Mouse (Mus musculus): ENCODE measurements at regions not wholly inside any gene's neighbourhood (a gene's known extent, or its start where the extent isn't known, plus 50 kb on each side); places are given as distances from the start of the nearest gene placed in this dataset.

DNA sequence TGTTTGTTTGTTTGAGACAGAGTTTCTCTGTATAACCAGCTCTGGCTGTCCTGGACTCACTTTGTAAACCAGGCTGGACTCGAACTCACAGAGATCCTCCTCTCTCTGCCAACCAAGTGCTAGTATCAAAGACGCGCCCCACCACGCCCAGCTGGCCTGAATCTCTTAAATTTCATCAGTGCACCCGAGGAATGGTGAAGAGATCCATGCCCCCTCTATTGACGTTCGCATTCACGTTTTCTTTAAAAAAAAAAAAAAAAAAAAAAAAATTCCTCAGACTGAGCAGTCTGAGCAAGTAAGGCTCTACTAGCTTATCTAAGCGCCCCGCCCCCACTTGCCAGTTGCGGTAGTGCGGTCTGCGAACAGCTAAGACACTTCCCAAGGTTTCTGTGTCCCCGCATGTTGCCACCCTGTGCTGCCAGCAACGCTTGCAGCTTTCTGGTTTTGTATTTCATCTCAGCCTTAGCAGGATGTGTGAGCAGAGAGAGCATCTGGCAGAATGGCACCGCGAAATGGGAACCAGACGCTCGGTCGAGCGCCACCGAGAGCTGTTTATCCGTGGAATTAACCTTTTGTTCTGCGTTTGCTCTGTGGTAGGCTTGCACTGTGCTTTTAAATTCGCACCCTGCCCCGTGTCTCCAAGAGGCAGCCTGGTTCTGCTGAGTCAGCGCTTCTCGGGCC lies 225.1 kb upstream of the Hes1 start:
- DNase-seq: peak; percentile 31

DNA sequence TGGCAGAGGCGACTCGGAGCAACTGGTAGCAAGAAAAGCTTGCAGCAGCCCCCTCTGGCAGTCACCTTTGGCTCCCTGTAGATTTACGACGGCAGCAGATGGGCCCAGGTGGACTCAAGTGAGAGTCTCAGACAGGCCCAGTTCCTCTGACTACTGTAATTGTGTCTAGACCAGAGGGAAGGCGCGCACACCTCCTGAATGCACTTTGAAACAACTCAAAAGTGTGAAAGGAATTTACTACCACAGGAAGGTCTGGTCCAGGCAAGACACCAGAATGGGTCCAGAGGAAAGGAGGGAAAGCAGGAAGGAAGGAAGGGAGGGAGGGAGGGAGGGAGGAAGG lies 224.6 kb upstream of the Hes1 start:
- DNase-seq: no peak

DNA sequence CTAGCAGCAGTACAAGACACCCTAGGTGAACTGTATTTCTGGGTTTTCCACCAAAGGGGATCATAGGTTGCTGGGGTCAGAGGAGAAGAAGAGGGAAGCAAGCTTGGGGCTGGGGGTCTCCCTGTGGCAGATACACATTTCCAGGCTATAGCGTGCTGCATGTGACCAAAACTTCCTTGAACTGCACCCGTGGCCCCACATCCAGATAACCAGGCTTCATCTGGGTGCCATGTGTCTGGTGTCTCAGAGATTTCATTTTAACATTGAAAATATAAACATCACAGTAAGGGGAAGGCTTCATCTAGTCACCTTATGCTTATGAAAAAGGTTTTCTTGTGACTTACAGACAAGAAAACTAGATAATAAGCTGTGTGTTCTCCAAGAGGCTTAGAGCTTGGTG lies 223.8 kb upstream of the Hes1 start:
- no peak for DNase-seq

DNA sequence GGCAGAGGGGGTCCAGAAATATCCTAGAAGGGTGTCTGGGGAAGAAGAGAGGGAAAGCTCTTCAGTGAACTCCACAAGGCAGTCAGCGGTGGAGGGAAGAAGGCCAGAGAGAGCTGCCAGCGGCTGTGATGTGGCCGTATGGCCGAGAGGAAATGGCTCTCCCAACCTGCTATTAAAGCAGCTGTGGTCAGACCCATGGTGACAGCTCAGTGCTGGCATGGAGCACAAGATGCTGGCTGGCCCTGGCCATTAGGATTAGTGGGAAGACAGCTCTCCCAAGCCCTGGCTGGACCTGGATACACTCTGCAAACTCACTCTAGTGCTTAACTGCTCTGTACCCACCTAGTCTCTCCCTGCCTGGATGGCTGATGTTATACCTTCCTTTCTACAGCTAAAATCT lies 223.1 kb upstream of the Hes1 start:
- no peak for DNase-seq

GRCm38 (mm10) chr16:29842071-29842470 lies 222.1 kb upstream of the Hes1 start:
- no peak for DNase-seq

- no peak for DNase-seq
These were observed 220.7 kb upstream of the Hes1 start for GRCm38 (mm10) chr16:29843490-29843889.

- DNase-seq: no peak
These were observed 219.2 kb upstream of the Hes1 start for GRCm38 (mm10) chr16:29844706-29845596.

GRCm38 (mm10) chr16:29845597-29845986 lies 218.6 kb upstream of the Hes1 start:
- DNase-seq: no peak

- DNase-seq: no peak
These were observed 217.1 kb upstream of the Hes1 start for GRCm38 (mm10) chr16:29847059-29847458.

GRCm38 (mm10) chr16:29847734-29848133 lies 216.4 kb upstream of the Hes1 start:
- DNase-seq: no peak

DNA sequence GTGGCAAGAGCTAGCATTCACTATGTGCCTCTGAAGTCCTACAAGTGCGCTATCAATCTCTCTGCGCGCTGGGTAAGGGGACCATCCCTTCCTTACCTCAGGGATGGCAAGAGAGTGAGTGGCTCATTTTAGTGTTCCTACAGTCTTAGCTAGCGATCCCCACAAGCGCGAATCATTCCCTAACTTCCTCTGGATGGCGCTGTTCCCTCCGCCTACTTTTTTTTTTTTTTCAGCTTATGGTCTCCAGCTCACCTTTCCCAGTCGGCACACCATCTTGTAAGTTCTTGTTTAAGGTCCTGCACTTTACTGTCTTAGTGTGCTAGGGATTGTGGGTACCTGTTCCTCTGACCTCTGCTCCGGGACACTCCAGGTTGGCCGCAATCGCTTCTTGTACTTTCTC lies 215.7 kb upstream of the Hes1 start:
- DNase-seq: no peak

DNA sequence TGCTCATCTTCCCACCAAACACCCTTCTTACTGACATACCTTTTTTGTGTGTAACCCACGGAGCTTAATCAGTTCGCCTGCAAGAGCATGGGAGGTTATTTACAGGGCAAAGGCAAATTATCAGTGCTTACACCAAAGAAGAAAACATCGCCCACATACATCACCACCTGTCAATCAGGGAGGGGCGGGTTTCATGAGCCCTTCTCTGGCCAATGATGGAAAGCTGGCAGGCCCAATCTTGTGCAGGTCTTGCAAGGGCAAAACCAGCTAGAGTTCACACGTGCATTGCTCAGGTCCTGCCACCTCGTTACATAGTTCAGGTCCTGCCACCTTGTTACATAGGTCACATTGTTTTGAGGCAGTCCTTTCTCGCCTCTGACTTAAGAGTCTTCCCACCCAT lies 214.7 kb upstream of the Hes1 start:
- no peak for DNase-seq

GRCm38 (mm10) chr16:29850616-29851015 lies 213.6 kb upstream of the Hes1 start:
- DNase-seq: no peak

DNA sequence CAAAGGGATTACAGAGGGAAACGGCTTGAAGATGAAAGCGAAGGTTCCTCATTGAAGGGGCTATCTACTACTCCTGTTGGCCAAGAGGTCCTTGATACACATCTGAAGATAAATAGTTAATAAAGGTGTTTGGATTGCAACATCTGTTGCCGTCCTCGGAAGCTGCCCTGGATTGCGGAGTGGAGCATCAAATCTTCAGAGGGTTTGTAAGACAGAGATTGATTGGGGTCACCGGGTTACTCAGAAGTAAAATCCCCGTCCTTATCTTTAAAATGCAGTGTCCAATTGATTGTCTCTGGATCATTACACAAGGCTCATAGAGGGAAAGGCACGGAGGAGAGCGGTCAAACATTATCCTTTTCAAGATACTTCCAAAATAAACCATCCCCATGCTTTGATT lies 212.4 kb upstream of the Hes1 start:
- no peak for DNase-seq

GRCm38 (mm10) chr16:29854805-29855565 lies 209.2 kb upstream of the Hes1 start:
- DNase-seq: no peak

DNA sequence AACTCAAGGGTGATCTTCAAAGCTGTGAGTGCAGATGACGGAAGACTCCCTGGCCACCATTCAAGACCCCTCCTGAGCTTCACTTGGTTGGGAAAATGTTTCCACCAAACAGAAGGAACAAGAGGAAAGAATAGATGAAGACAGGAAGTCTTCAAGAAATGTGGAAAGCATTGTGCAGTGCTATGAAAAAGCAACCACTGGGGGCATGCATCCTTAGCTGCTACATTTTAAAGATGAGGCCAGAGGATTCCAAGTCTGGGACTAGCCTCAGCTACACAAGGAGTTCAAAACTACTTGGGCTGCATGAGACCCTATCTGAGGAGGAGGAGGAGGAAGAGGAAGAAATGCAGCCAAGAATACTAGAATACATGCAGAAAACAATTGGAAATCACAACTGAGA lies 207.6 kb upstream of the Hes1 start:
- DNase-seq: no peak

DNA sequence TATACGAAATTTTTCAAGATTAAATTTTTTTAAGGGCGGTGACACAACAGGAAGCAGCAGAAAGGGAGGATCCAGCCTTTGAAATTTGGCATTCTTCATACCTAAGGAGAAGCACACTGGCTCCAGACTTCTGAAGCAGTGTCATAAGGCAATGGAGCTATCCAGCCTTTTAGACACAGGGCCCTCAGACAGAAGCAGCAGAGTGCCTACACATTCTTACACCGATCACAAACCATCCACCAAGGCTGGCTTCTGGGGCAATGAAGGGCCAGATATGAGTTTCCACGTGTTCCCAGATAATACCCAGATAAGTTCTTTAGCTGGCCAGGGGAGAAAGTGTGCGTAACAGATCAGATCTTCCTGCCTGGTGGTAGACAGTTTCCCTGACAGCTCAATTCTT lies 205.5 kb upstream of the Hes1 start:
- DNase-seq: no peak

DNA sequence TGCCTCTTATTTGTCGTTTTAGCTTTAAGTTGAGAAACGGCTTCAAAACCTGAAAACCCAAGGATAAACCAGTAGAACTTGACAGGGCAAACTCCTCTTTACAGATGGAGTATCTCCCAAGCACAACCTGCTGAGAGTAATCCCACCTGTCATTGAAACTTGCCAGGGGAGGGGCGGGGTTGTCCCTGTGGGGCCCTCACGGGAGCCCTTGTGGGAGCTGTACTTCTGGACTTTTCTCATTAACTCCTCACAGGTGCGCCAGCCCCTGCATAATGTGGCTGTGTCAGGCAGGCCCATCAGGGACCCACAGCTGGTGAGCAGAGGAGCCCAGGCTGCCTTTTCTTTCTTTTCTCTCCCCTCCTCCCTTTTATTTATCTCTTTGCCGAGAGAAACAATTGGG lies 203.9 kb upstream of the Hes1 start:
- no peak for DNase-seq

DNA sequence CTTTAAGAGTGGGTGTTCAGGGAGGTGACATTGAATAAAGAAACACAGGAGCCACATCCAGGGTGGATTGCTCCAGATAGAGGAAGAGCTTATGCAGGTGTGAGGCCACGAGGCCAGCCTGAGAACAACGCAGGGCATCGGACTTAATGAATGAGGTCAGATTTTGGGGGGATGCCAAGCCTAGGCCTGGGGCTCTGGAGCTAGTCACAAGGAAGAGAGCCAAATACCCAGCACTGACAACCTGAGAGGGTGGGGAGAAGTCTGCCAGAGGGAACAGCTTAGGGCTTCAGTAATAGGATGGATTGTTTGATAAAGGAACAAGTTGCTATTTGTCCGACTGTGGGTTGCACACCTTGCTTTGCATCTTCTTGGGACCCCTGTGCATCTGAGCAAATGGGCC lies 203.1 kb upstream of the Hes1 start:
- DNase-seq: no peak

DNA sequence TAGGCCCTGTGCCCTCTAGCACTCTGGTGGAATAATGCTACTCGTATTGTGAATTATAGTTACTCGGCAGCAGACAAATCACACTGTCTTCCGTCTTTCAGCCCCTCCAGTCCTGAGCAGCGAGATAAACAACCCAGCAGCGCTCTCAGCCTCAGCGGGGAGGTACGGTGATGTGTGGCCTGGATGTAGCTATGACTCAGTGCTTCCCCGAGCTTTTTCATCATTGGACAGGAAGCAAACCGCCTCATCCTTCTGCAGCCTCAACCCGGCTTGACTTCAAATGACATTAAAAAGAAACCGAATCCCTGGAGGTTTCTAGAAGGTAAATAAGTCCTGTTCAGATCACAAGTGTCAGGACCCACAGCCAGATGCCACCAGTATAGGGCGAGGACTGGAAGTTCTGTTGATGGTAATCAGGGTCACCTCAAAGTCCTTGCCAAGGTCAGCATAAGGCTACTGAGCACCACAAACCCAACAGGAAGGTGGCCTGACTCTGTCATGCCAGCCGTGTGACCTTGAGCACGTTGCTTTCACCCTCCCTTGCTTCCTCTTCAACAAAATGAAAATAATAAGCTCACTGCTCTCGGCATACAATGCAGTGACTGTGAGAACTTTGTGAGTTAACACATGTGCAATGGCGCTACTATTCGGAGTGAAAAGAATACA lies 199.0 kb upstream of the Hes1 start:
- peak; percentile 30 for DNase-seq

DNA sequence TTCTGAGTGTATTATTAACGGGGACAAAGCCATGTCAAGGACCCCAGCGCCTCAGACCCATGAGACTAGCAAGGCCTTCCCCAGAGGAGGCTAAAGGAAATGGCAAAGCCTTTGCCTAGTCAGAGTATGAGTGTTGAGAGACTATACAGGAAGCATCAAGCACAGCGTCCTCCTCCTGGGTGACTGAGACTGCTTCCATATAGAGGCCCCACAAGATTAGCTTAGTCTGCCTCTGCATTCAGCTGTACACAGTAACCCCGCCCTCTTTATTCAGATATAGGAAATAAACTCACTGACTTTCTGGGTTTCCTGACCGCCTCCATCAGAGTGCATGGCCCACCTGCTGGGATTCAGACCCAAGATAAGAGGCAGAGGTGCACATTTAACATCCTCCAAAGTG lies 192.8 kb upstream of the Hes1 start:
- no peak for DNase-seq

DNA sequence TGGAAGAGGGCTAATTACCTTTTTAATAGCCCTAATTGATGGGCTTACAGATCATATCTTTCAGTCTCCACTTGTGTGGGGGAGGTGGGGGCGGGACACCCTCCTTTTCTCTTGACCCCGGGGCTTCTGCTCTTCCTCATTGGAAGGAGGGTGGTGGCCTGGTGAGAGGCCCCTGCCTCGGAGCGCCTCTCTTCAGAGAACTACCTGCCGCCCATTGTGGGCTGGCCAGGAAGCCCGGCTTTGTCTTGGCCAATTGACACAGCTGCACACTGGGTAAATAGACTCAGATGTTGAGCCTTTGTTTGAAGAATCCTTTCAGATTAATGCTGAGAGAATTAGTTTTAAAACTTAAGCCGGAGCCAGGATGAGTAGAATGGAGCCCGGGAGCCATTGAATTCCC lies 188.0 kb upstream of the Hes1 start:
- DNase-seq: no peak

GRCm38 (mm10) chr16:29877372-29878123 lies 186.6 kb upstream of the Hes1 start:
- no peak for DNase-seq
